Mouse (Mus musculus) midbrain, embryonic 14.5 days (tissue): Measurements from ENCODE around the gene Ccdc34. TPM values are rescaled to one million over a fixed set of nuclear protein-coding genes. Genes with fewer than 3 reads are reported as not detected.

ENCODE experiments used
- ATAC-seq: fragments of 200-750 bp; cut with Nextera tagmentation; 2 replicates; pipeline ENCODE4 v1.8.0; 2017; ENCODE audit warnings: moderate number of reproducible peaks, moderate library complexity; ENCODE audit not compliant: low FRiP score, low TSS enrichment
- DNase-seq: peaks from one replicate; pipeline ENCODE4 v3.0.0-alpha.2; 2015
- H3K27ac ChIP-seq: fragments of 300-500 bp; sonication (generic); replicated peaks from 2 replicates; pipeline ENCODE4 v1.5.1; 2014; ENCODE audit warnings: mild to moderate bottlenecking, low read depth, low read length, moderate library complexity
- H3K27me3 ChIP-seq: fragments of 300-500 bp; sonication (generic); 2 replicates; pipeline ENCODE4 v1.6.1; 2014; ENCODE audit warnings: low read length, control low read depth, mixed read lengths; ENCODE audit not compliant: control insufficient read depth, insufficient read depth
- H3K36me3 ChIP-seq: fragments of 300-500 bp; sonication (generic); 2 replicates; pipeline ENCODE4 v1.6.1; 2014; ENCODE audit warnings: low read length, control low read depth; ENCODE audit not compliant: control insufficient read depth, insufficient read depth
- H3K4me1 ChIP-seq: fragments of 300-500 bp; sonication (generic); 2 replicates; pipeline ENCODE4 v1.6.1; 2014; ENCODE audit warnings: mild to moderate bottlenecking, antibody characterized with exemption, low read length, control low read depth; ENCODE audit not compliant: control insufficient read depth, insufficient read depth
- H3K4me2 ChIP-seq: fragments of 300-500 bp; sonication (generic); 2 replicates; pipeline ENCODE4 v1.6.1; 2014; ENCODE audit warnings: mild to moderate bottlenecking, low read length, moderate library complexity
- H3K4me3 ChIP-seq: fragments of 300-500 bp; sonication (generic); replicated peaks from 2 replicates; pipeline ENCODE4 v1.5.1; 2014; ENCODE audit warnings: low read depth, low read length
- H3K9ac ChIP-seq: fragments of 300-500 bp; sonication (generic); replicated peaks from 2 replicates; pipeline ENCODE4 v1.6.1; 2014; ENCODE audit warnings: mild to moderate bottlenecking, low read length, moderate library complexity
- H3K9me3 ChIP-seq: fragments of 300-500 bp; sonication (generic); 2 replicates; pipeline ENCODE4 v1.6.1; 2016; ENCODE audit warnings: low read length, control low read depth, mixed read lengths; ENCODE audit not compliant: control insufficient read depth
- WGBS: fragments of 180-500 bp; shearing (Covaris S2); extraction: QIAGEN DNeasy Blood & Tissue Kit; methylation state at CpG from one replicate; pipeline ENCODE4 v1.1.7; 2014; 5-methylcytosine and 5-hydroxymethylcytosine counted together
- polyA plus RNA-seq: library from polyadenylated mRNA; unstranded; fragments of >200 nt; fragmentation: Nextera tagmentation; extraction: Ambion mirVana; gene quantifications from 2 replicates; pipeline ENCODE4 v1.2.1, GENCODE M21; 2014

Ccdc34 gene
- polyA plus RNA-seq, 1 experiment from 2014 or later: 30.1 TPM

DNA sequence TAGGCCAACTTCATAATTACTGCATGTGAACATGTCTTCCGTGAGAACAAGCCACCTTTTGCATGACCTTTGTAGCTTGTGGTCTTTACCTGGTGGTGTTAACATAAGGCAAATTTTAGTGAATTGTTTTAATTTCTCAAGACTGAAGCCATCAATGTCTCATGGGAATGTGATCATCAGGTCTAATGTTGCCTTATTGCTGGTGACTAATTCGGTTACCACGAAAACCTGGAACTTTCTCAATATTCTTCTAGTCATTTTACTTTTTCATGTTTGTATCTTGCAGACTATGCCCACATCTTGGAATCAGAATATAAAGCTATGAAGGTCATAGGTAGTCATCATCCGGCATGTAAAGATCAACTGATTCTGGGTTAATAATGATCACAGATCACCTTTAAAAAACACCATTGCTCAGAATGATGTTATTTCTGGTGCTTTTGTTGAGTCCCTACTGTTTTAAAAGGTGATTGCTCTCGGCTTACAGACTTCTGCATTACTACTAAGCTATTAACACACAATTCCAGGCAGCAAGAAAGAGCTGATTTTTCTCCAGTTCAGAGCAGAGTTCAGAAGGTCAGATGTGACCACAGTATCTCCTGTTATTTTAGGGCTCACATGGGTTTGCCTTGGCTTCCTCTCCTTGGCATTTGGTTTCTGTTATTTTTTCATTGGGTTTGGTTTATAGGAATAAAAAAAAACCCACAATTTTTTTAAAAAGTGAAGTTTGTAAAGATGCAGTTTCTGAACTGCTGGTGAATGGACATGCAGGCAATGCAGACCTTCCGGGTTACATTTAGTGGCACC is 57.2 kb downstream of the Ccdc34 start:
- no peak overlapping the region for H3K4me2 ChIP-seq
- H3K9me3 ChIP-seq: no peaks in the 10 kb centered on the region
- ATAC-seq (no peak), DNase-seq (no peak)
- no peaks in the 10 kb centered on the region for H3K27me3 ChIP-seq
- 94% methylated on average over 6 of the region's 6 CpGs for WGBS
- H3K9ac ChIP-seq: no peak overlapping the region
- H3K4me3 ChIP-seq: no peak overlapping the region
- H3K4me1 ChIP-seq: no peaks in the 10 kb centered on the region
- H3K27ac ChIP-seq: no peak overlapping the region
- no peaks in the 10 kb centered on the region for H3K36me3 ChIP-seq

DNA sequence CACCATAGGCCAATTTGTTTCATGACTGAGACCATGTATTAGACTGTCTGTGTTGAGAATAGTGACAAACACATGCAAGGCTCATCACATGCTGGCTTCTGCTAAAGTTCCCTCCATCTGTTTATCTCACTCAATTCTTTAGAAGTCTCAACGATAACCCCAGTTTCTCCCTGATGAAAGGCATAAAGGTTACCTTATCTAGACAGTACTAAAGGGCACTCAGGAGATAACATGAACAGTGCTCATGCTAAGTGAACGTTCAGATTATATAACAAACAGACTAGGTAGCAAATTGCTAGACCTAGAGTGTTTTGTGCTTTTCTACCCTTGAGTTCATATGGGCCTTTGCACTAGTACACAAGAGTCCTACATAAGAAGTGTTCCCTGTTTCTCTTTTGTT is 59.6 kb downstream of the Ccdc34 start:
- no peak overlapping the region for H3K4me2 ChIP-seq
- no peaks in the 10 kb centered on the region for H3K27me3 ChIP-seq
- no peak overlapping the region for H3K27ac ChIP-seq
- no peaks in the 10 kb centered on the region for H3K4me1 ChIP-seq
- H3K9me3 ChIP-seq: no peaks in the 10 kb centered on the region
- H3K4me3 ChIP-seq: no peak overlapping the region
- H3K9ac ChIP-seq: no peak overlapping the region
- ATAC-seq (no peak), DNase-seq (no peak)
- WGBS: 90% methylated on average over 2 of the region's 2 CpGs
- H3K36me3 ChIP-seq: no peaks in the 10 kb centered on the region

GRCm38 (mm10) chr2:110077655-110078054 is 60.0 kb downstream of the Ccdc34 start:
- H3K9ac ChIP-seq: no peak overlapping the region
- H3K36me3 ChIP-seq: no peaks in the 10 kb centered on the region
- H3K4me2 ChIP-seq: no peak overlapping the region
- H3K9me3 ChIP-seq: no peaks in the 10 kb centered on the region
- no peak for ATAC-seq
- no peaks in the 10 kb centered on the region for H3K27me3 ChIP-seq
- no peak overlapping the region for H3K27ac ChIP-seq
- H3K4me3 ChIP-seq: no peak overlapping the region
- 89% methylated on average over 2 of the region's 2 CpGs for WGBS
- no peaks in the 10 kb centered on the region for H3K4me1 ChIP-seq
- no peak for DNase-seq

- no peak overlapping the region for H3K4me3 ChIP-seq
- H3K9ac ChIP-seq: no peak overlapping the region
These were observed 62.9 kb downstream of the Ccdc34 start for GRCm38 (mm10) chr2:110080532-110080931.

DNA sequence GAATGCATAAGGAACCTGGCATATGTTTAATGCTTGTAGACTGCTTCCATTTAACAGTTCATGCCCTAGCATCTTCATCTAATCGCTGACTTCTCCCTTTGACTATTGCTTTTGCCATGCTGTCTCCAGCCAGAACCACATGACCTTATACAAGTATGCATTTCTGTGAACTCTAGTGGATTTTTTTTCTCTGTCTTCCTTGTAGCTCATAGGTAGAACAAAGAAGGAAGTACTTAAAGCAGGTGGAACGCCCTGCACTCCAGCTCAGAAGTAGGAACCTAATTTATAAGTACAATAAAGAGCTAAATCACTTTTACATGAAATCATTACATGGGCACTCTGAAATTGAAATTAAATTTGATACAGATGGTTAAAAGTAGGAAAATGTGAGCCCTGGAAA is 65.4 kb downstream of the Ccdc34 start:
- DNase-seq (no peak), ATAC-seq (no peak)
- Histone ChIP-seq H3K27ac (no peak overlapping the region), H3K4me3 (no peak overlapping the region), H3K9me3 (no peaks in the 10 kb centered on the region), H3K27me3 (no peaks in the 10 kb centered on the region), H3K4me1 (no peaks in the 10 kb centered on the region), H3K36me3 (no peaks in the 10 kb centered on the region), H3K4me2 (no peak overlapping the region), H3K9ac (no peak overlapping the region)
- 88% methylated on average over 2 of the region's 2 CpGs for WGBS

More at GRCm38 (mm10) chr2:110080532-110080931, 62.9 kb downstream of the Ccdc34 start:
- 82% methylated on average over 6 of the region's 6 CpGs for WGBS
- ATAC-seq (no peak), DNase-seq (no peak)
- no peaks in the 10 kb centered on the region for H3K36me3 ChIP-seq
- no peaks in the 10 kb centered on the region for H3K27me3 ChIP-seq
- no peaks in the 10 kb centered on the region for H3K9me3 ChIP-seq
- no peaks in the 10 kb centered on the region for H3K4me1 ChIP-seq
- H3K4me2 ChIP-seq: no peak overlapping the region
- no peak overlapping the region for H3K27ac ChIP-seq

DNA sequence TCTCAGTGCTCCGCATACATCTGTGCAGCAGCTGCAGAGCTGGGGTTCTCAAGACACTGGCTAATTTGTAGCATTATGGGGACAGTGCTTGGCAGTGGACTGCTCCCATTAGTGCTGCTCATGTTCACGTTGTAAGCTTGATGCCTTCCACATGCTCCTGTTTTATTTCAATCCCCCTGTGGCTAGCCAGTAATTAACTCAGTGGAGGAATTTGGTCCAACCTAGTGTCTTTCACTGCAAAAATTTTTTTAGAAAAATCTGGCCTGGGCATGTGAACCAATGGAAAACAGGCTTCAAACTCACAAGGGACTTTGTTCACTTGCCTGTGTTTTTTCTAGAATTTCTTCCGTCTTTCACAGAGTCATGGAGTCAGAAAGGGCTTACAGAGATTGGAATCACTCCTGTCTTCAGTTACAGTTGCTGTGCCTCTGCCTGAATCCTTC is 68.1 kb downstream of the Ccdc34 start:
- Histone ChIP-seq H3K4me1 (no peaks in the 10 kb centered on the region), H3K9ac (no peak overlapping the region), H3K27me3 (no peaks in the 10 kb centered on the region), H3K4me2 (no peak overlapping the region), H3K27ac (no peak overlapping the region), H3K4me3 (no peak overlapping the region), H3K36me3 (no peaks in the 10 kb centered on the region), H3K9me3 (no peaks in the 10 kb centered on the region)
- DNase-seq: no peak
- 84% methylated on average over 3 of the region's 3 CpGs for WGBS
- no peak for ATAC-seq

- ATAC-seq (no peak), DNase-seq (no peak)
- Histone ChIP-seq H3K4me3 (no peak overlapping the region), H3K27me3 (no peaks in the 10 kb centered on the region), H3K4me1 (no peaks in the 10 kb centered on the region), H3K9ac (no peak overlapping the region), H3K36me3 (no peaks in the 10 kb centered on the region), H3K9me3 (no peaks in the 10 kb centered on the region), H3K27ac (no peak overlapping the region), H3K4me2 (no peak overlapping the region)
- 92% methylated on average over 3 of the region's 3 CpGs for WGBS
These were observed 96.5 kb downstream of the Ccdc34 start for GRCm38 (mm10) chr2:110114133-110114532.

- 90% methylated on average over 2 of the region's 2 CpGs for whole genome bisulfite sequencing
- Histone ChIP-seq H3K4me3 (no peak overlapping the region), H3K36me3 (no peaks in the 10 kb centered on the region), H3K4me1 (no peaks in the 10 kb centered on the region), H3K9ac (no peak overlapping the region), H3K27me3 (no peaks in the 10 kb centered on the region), H3K27ac (no peak overlapping the region), H3K9me3 (no peaks in the 10 kb centered on the region), H3K4me2 (no peak overlapping the region)
- DNase-seq: no peak
- ATAC-seq: no peak
These were observed 111.8 kb downstream of the Ccdc34 start for GRCm38 (mm10) chr2:110129396-110129795.

GRCm38 (mm10) chr2:110131573-110131972 is 114.0 kb downstream of the Ccdc34 start:
- DNase-seq (no peak), ATAC-seq (no peak)
- Histone ChIP-seq H3K27ac (no peak overlapping the region), H3K4me1 (no peaks in the 10 kb centered on the region), H3K9me3 (no peaks in the 10 kb centered on the region), H3K36me3 (no peaks in the 10 kb centered on the region), H3K9ac (no peak overlapping the region), H3K27me3 (no peaks in the 10 kb centered on the region), H3K4me3 (no peak overlapping the region), H3K4me2 (no peak overlapping the region)
- WGBS: 68% methylated on average over 2 of the region's 2 CpGs
